Mouse (Mus musculus): Measurements from ENCODE around the gene Mrm2.

- TF ChIP-seq CTCF (IDR thresholded peaks at IDR 0.05; ENCODE audit: insufficient read depth, low read depth, low read length) (no peak), POLR2A (IDR thresholded peaks at IDR 0.05; ENCODE audit: insufficient read depth, low read depth, low read length) (no peak)
Measured at GRCm38 (mm10) chr5:140307602-140308001, 24.1 kb downstream of the Mrm2 start.
